Mouse (Mus musculus) kidney, postnatal 36 days (tissue): ENCODE measurements around the gene Adam22.

Experiments used
- DNase-seq, 2 experiments: peaks; one replicate each; pipeline ENCODE4 v3.0.0; 2021 to 2022; ENCODE audit warnings: mixed read lengths in 2 of 2

The Adam22 gene

GRCm38 (mm10) chr5:8146146-8146545 lies 221.8 kb downstream of the Adam22 start:
- DNase-seq: peak; percentile 36 to 51

DNA sequence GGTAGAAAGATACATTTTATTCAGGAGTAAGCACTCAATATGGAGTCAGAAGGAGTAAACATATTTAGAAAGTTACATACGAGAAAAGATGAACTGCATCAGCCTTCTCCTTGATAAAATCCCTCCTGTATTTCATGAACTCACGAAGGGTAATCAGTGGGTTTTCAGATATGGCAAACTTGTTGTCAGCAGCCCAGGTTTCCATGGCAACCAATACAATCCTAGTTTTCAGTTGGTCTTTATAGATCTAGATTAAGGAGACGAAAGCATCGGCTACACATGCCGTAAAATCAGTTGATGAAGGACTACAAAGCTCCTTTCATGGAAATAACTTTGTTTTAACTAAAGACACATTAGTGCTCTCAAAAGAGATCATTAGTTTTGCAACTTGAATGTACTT lies 222.5 kb downstream of the Adam22 start:
- no peak for DNase-seq

DNA sequence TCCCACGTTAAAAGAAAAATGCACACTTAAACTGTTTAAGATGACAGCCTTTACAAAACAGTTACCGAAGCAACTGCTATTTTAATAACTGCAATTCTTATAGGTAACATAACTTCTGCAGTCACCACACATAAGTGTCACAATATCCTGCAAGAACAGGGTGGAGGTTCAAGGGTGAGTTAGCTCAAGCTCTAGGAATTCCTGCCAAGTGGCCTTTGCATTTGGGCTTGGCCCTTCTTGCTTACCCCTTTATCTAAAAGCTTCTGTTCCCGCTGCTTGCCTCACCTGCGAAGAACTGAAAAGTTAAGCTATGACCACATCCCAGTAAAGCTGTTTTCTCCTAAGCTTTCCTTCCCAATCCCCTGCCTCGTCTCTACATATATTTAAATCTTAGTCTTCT lies 235.4 kb downstream of the Adam22 start:
- DNase-seq: no peak

- DNase-seq: no peak
These were observed 236.0 kb downstream of the Adam22 start for GRCm38 (mm10) chr5:8131918-8132317.

- DNase-seq: no peak
These were observed 238.2 kb downstream of the Adam22 start for GRCm38 (mm10) chr5:8129750-8130149.

DNA sequence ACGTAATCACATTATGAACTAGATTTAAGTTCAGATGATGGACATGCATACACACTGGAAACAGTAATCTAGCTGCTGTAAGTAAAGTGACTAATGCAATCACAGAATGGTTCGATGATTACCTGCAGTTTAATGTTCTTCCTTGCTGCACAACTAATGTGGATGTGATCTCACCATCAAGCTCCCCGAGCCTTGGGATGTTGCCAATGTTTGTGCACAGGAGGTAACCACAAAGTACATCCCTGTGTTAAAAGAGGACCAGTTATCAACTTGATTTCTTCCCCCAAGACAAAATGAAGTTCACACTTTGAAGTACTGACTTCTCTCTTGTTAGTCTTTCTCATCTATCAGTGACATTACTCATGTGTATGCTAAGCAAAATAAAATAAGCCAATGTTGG lies 247.0 kb downstream of the Adam22 start:
- no peak for DNase-seq

- DNase-seq: no peak
These were observed 247.9 kb downstream of the Adam22 start for GRCm38 (mm10) chr5:8120087-8120486.

GRCm38 (mm10) chr5:8116561-8117168 lies 251.3 kb downstream of the Adam22 start:
- DNase-seq: no peak

DNA sequence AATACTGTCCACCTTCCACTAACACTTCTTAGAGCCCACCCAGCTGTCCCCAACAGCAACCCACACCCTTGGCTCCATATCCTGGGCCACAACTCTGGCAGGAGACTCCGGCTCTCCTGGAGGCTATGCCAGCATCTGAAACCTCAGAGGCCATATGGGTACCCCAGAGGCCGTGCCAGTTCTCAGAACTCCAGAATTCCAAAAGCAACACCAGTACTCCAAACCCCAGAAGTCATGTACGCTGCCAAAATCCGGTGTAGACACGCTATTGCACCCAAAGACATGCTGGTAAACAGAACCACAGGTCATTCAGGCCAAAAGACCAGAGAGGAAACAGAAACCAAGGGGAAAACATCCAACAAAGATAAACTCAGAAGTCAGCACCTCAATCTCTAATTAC lies 255.7 kb downstream of the Adam22 start:
- DNase-seq: no peak

DNA sequence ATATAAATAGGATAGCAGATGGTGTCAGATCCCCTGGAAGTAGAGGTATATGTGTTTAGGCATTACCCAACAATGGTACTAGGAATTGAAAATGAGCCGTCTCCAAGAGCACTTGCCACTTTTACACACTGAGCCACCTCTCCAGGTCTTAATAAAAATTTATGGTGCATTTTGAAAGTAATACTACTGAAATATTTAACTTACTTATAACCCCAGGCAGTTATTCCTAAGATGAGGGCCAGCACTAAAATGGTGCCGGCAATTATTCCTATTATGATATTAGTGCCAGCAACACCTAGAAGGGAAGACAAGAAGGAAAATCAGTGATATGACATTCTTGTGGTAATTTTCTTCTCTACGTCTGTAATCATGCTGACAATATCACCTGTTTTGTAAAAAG lies 256.3 kb downstream of the Adam22 start:
- DNase-seq: no peak

DNA sequence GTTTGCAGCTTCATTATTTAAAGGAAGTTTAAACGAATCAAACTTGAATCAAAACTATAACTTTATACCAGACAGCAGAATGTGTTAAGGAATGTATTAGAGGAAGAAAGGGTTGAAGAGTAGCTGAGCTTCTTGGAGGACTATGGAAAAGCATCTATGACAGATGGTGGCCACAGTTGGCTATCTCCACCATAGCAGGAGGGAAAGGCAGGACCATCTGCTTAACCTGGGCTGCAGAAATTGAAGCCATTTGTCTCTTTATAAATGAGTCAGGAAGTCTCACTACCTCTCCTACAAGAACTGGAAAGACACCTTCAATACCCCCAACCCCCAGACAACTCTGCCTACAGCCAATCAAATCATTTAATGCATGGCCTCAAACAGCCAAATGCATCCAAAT lies 272.3 kb downstream of the Adam22 start:
- DNase-seq: no peak

DNA sequence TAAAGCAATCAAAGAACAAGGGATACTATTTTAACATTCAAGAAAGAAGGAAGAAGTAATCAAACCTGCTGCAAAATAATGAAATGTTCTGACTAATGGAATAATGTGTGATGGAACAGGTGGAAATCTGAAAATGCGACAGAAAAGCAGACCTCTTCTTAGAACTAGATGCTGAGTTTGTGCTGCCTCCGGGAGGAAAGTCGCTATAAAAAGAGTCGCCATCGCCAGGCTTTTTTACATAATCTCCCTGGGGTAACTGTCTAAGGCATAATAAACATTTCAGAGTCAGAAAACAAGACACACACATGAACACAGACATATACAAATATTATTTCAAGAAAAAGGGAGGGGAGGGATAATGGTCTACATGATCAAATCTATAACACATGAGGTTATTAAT lies 273.0 kb downstream of the Adam22 start:
- no peak for DNase-seq

- DNase-seq: no peak
These were observed 279.8 kb downstream of the Adam22 start for GRCm38 (mm10) chr5:8088147-8088546.

GRCm38 (mm10) chr5:8085661-8086060 lies 282.3 kb downstream of the Adam22 start:
- DNase-seq: peak; percentile 16 to 49

DNA sequence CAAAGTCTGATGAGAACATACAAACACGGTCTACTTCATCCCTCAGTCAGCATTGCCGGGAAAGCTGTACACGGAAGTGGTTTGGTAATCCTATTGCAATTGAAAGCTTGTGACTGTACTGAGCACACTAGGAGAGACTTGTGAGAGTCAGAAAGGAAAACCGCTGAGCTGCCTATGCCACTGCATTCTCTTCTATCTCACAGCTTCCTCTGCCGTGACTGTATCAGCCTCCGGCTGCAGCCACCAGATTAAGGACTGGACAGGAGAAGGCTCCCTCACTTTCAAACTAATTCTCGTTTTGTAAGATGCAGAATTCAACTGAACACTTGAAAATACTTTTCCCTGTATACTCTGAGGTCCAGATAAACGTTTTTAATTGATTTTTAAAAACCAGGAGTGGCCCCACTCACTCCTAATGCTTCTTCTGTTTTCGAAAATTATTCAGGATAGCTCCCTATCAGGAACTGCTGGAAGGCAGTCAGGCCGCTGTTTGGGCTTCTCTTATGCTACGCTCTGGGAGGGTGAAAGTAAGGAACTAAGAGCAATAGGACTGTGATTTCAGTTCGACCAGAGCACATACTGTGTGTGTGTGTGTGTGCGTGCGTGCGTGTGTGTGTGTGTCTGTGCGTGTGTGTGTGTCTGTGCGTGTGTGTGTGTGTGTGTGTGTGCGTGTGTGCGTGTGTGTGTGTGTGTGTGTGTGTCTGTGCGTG lies 285.0 kb downstream of the Adam22 start:
- no peak for DNase-seq

DNA sequence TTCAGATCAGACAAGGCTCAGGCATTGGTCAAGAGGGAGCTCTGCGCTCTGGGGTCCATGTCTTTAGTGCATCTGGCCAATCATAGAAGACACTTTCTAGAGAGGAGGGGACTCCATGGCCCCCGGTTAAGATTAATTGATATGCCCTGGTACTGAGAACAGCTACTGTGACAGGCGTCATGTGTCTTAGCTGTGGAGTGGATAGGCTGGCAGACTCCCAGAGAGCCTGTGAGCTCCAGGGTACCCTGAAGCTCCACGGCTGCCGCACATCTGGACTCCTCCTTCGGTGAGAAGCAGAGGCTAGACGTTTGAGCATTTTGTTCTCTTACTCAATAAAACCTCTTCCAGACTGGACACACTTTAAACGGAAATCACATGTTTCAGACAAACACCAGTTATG lies 290.5 kb downstream of the Adam22 start:
- no peak for DNase-seq

- no peak for DNase-seq
These were observed 293.9 kb downstream of the Adam22 start for GRCm38 (mm10) chr5:8073901-8074561.

DNA sequence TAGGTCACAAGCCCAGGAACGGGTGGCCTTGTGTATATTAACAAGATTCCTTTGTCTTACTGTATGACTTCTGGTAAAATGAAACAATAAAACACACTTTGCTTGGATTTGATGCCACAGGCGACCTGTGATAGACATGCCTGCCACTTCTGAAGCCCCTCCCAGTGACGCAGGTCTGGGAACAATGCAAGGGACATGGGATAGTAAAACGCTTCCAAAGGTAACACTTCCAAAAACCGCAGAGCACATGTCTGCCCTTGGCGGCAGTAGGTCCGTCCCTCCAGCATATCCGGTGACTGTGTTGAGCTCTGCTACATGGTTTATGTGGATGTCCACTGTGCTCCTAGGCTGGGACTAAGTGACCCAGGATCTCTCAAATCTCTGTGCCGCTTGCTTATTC lies 294.6 kb downstream of the Adam22 start:
- no peak for DNase-seq

DNA sequence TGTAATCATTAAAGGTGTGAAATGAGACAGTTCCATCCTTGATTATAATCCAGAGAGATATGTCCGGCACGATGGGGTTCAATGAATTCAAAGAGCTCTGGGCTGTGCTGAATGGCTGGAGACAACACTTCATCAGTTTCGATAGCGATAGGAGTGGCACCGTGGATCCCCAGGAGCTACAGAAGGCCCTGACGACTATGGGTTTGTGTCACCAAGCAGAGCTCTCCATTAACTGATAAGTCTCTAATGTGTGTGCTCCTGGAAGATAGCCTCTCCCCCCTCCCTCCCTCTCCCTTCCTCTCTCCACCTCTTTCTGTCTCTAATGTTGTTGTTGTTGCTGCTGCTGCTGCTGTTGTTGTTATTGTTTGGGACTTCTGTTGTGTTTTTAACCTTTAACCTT lies 304.8 kb downstream of the Adam22 start:
- DNase-seq: no peak

GRCm38 (mm10) chr5:8062469-8062868 lies 305.5 kb downstream of the Adam22 start:
- no peak for DNase-seq

GRCm38 (mm10) chr5:8058056-8058455 lies 309.9 kb downstream of the Adam22 start:
- DNase-seq: peak; percentile 20 to 35

GRCm38 (mm10) chr5:8057018-8057323 lies 311.0 kb downstream of the Adam22 start:
- peak in 1 of 2 experiments; percentile 32 for DNase-seq

- peak; percentile 92 to 93 for DNase-seq
These were observed 311.6 kb downstream of the Adam22 start for GRCm38 (mm10) chr5:8056141-8057017.
